Mouse (Mus musculus): ENCODE results near the gene Mill2.

Mill2 gene

GRCm38 (mm10) chr7:18871031-18871430 is 31.3 kb downstream of the Mill2 start, which contains the start of gene Pglyrp1:
Gene Pglyrp1, plus strand, starts transcription at chr7:18871331.
- in situ Hi-C loops (cut with MboI; ENCODE audit: low pct_unique_long_range_greater_than_20kb in 1 of 2, low sequenced_read_pairs in 2 of 2, unreplicated experiment in 1 of 2) = loop anchor here in 1 of 2 experiments (10.0 to 25.0 kb wide), 2 partner anchors 126 to 609 kb away; no protein-coding TSS in a partner anchor

GRCm38 (mm10) chr7:18872014-18872802 is 32.4 kb downstream of the Mill2 start:
- in situ Hi-C loops (cut with MboI; ENCODE audit: low pct_unique_long_range_greater_than_20kb in 1 of 2, low sequenced_read_pairs in 2 of 2, unreplicated experiment in 1 of 2) = loop anchor here in 1 of 2 experiments (10.0 to 25.0 kb wide), 2 partner anchors 127 to 610 kb away; no protein-coding TSS in a partner anchor

- in situ Hi-C loops (cut with MboI; ENCODE audit: low pct_unique_long_range_greater_than_20kb in 1 of 2, low sequenced_read_pairs in 2 of 2, unreplicated experiment in 1 of 2) = loop anchor here in 1 of 2 experiments (10.0 to 25.0 kb wide), 2 partner anchors 128 to 611 kb away; no protein-coding TSS in a partner anchor
Measured at GRCm38 (mm10) chr7:18872816-18873215, 33.0 kb downstream of the Mill2 start.

GRCm38 (mm10) chr7:18873253-18873652 is 33.5 kb downstream of the Mill2 start:
- in situ Hi-C loops (cut with MboI; ENCODE audit: low pct_unique_long_range_greater_than_20kb in 1 of 2, low sequenced_read_pairs in 2 of 2, unreplicated experiment in 1 of 2) = loop anchor here in 1 of 2 experiments (10.0 to 25.0 kb wide), 2 partner anchors 128 to 611 kb away; no protein-coding TSS in a partner anchor

- in situ Hi-C loops (cut with MboI; ENCODE audit: low pct_unique_long_range_greater_than_20kb in 1 of 2, low sequenced_read_pairs in 2 of 2, unreplicated experiment in 1 of 2) = loop anchor here in 1 of 2 experiments (10.0 kb wide), 1 partner anchor 131 kb away; no protein-coding TSS in a partner anchor
Measured at GRCm38 (mm10) chr7:18875372-18875771, 35.6 kb downstream of the Mill2 start.

- in situ Hi-C loops (cut with MboI; ENCODE audit: low pct_unique_long_range_greater_than_20kb in 1 of 2, low sequenced_read_pairs in 2 of 2, unreplicated experiment in 1 of 2) = loop anchor here in 1 of 2 experiments (10.0 kb wide), 1 partner anchor 134 kb away; no protein-coding TSS in a partner anchor
Measured at GRCm38 (mm10) chr7:18878691-18879090, 38.9 kb downstream of the Mill2 start.

GRCm38 (mm10) chr7:18883991-18884744 is 44.4 kb downstream of the Mill2 start:
- in situ Hi-C loops (cut with MboI; ENCODE audit: low pct_unique_long_range_greater_than_20kb in 1 of 2, low sequenced_read_pairs in 2 of 2, unreplicated experiment in 1 of 2) = loop anchor here in 1 of 2 experiments (10.0 kb wide), 1 partner anchor 49 kb away; the partner anchor contains the start of gene Mill2

GRCm38 (mm10) chr7:18884745-18885422 is 45.1 kb downstream of the Mill2 start:
- in situ Hi-C loops (cut with MboI; ENCODE audit: low pct_unique_long_range_greater_than_20kb in 1 of 2, low sequenced_read_pairs in 2 of 2, unreplicated experiment in 1 of 2) = loop anchor here in 1 of 2 experiments (10.0 kb wide), 1 partner anchor 50 kb away; the partner anchor contains the start of gene Mill2

- in situ Hi-C loops (cut with MboI; ENCODE audit: low pct_unique_long_range_greater_than_20kb in 1 of 2, low sequenced_read_pairs in 2 of 2, unreplicated experiment in 1 of 2) = loop anchor here in 1 of 2 experiments (10.0 kb wide), 1 partner anchor 52 kb away; the partner anchor contains the start of gene Mill2
Measured at GRCm38 (mm10) chr7:18886963-18887362, 47.2 kb downstream of the Mill2 start.

- in situ Hi-C loops (cut with MboI; ENCODE audit: low pct_unique_long_range_greater_than_20kb in 1 of 2, low sequenced_read_pairs in 2 of 2, unreplicated experiment in 1 of 2) = loop anchor here in 1 of 2 experiments (10.0 kb wide), 1 partner anchor 74 kb away; no protein-coding TSS in a partner anchor
Measured at GRCm38 (mm10) chr7:18890848-18891247, 51.1 kb downstream of the Mill2 start.

GRCm38 (mm10) chr7:18891872-18892599 is 52.3 kb downstream of the Mill2 start:
- in situ Hi-C loops (cut with MboI; ENCODE audit: low pct_unique_long_range_greater_than_20kb in 1 of 2, low sequenced_read_pairs in 2 of 2, unreplicated experiment in 1 of 2) = loop anchor here in 1 of 2 experiments (10.0 kb wide), 1 partner anchor 73 kb away; no protein-coding TSS in a partner anchor

- in situ Hi-C loops (cut with MboI; ENCODE audit: low pct_unique_long_range_greater_than_20kb in 1 of 2, low sequenced_read_pairs in 2 of 2, unreplicated experiment in 1 of 2) = loop anchor here in 1 of 2 experiments (10.0 kb wide), 1 partner anchor 72 kb away; no protein-coding TSS in a partner anchor
Measured at GRCm38 (mm10) chr7:18893009-18893408, 53.2 kb downstream of the Mill2 start.

GRCm38 (mm10) chr7:18893651-18894430 is 54.1 kb downstream of the Mill2 start:
- in situ Hi-C loops (cut with MboI; ENCODE audit: low pct_unique_long_range_greater_than_20kb in 1 of 2, low sequenced_read_pairs in 2 of 2, unreplicated experiment in 1 of 2) = loop anchor here in 1 of 2 experiments (10.0 kb wide), 1 partner anchor 71 kb away; no protein-coding TSS in a partner anchor

GRCm38 (mm10) chr7:18896536-18896935 is 56.8 kb downstream of the Mill2 start:
- in situ Hi-C loops (cut with MboI; ENCODE audit: low pct_unique_long_range_greater_than_20kb in 1 of 2, low sequenced_read_pairs in 2 of 2, unreplicated experiment in 1 of 2) = loop anchor here in 1 of 2 experiments (10.0 kb wide), 1 partner anchor 68 kb away; no protein-coding TSS in a partner anchor

GRCm38 (mm10) chr7:18900513-18900912 is 60.7 kb downstream of the Mill2 start:
- in situ Hi-C loops (cut with MboI; ENCODE audit: low pct_unique_long_range_greater_than_20kb in 1 of 2, low sequenced_read_pairs in 2 of 2, unreplicated experiment in 1 of 2) = no loop called here

GRCm38 (mm10) chr7:18902486-18902885 is 62.7 kb downstream of the Mill2 start:
- in situ Hi-C loops (cut with MboI; ENCODE audit: low pct_unique_long_range_greater_than_20kb in 1 of 2, low sequenced_read_pairs in 2 of 2, unreplicated experiment in 1 of 2) = no loop called here
